Mouse (Mus musculus): ENCODE measurements around the gene Tmem126a.

The Tmem126a gene

DNA sequence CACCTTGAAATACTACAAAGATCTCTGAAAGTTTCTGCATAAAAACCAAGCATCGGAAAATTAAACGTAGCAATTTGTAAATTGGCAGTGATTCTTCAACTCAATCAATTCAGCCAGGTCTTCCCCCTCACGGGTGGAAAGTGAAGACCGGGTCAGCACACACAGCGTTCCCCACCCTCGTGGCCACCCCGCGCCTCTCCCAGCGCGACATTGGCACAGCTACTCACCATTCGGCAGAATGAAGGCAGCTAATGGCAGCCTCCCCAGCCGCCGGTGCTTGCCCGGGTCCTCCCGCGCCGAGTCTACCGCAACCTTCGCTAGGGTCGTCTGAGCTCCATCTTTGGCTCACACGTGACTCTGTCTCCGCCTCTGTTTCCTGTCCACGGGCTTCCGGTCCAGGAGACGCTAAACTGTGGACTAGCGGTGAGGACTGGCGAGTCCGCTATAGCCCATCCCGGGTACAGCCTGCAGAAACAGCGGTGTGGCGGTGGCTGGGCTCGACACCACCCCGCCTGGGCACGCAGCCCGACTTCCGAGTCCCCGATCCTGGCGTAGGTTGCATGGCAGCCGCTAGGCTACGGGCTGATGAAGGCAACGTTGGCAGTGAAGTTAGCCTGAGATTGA is at the start of gene Tmem126a:
Gene Tmem126a (minus strand): TSS at position 385 of the 624 bp plus-strand sequence.
- no peak for DNase-seq (ENCODE audit: extremely low read depth, low read depth, low spot score)

DNA sequence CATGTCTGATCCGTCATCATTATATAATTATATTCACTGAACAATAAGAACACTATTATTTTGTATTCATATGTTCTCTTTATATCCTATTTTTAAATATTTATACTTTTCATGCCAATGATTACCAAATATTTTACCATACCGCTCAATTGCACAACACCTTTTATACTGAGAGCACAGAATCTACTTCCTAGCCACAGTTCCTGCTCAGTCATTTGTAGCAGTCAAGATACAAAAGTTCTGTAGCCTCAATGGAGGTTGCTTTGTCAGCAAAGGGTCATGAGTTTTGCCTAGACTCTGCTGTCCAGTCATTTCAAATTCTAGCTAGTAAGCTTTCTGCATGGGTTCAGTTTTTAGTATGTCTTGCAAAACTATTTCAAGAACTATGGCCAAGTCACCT is 25.6 kb upstream of the Tmem126a start:
- no peak for DNase-seq (ENCODE audit: extremely low read depth, low read depth, low spot score)

DNA sequence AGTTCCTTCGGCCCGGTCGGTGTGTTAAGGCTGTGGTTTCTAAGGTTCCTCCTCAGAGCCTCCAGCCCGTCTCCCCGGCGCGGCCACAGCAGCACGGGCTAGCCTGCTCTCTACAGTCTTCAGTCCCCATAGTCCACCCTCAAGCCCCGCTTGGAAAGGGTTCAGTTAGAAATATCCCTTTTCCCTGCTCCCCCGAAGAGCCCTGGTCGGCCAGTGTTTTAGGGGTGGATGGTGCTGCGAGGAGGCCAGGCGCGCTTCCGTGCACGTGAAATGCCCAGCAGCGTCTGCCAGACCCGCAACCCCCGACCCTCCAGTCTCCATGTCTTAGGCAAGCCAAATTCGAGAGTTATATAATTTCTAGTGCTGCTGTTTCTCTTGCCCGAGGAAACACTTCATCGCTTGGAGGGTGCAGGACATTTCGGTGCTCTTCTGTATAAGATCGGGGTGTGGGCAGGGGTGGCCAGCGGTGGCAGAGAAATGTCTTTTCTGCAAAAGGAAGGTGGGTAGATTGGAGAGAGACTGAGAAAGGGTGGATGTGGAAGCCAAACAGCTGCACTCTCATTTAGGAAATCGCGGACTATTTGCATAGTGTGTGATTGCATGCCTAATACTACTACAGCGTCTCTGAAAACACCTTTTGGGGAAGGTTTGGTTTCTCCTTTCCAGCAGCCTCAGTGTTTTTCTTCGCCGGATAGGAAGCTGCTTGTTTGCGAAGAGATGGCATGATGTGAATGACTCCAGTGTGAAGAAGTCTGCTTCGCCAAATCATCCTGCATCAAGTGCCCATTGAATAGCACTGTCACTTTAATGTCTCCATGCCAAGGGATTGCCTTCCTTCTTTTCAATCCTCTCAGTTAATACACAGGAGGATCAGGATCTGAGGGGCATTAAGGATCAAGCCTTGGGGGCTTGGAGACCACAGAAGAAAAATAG is 19.6 kb upstream of the Tmem126a start, which contains the start of gene Dlg2:
Gene Dlg2 (plus strand): TSS at position 360 of the 933 bp plus-strand sequence.
- DNase-seq (ENCODE audit: extremely low read depth, low read depth, low spot score), result no peak

DNA sequence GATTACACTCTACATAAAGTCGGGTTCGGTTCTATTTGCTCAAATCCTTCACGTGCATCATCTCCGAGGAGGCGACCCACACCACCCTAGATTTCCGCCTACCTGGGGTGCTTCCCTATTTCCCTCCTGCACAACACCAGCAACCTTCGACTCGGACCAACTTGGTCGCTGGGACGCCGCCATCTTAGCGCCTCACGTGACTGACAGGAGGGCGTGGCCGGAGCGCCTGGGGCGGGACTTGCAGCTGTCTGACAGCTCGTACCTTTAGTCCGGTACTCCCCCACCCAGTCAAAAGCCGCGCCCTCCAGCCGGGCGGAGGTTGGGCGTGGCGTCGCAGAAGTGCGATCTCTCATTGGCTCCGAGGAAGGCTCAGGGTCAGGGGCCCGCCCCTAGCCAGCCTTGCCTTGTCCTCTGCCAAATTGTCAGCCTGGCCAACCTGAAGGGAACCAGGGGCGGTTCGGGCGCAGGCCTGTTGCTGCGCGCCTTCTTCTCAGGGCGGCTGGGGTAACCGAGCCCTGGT is 18.8 kb upstream of the Tmem126a start, which contains the start of gene Tmem126b:
Gene Tmem126b (minus strand): TSS at position 209 of the 520 bp plus-strand sequence.
- DNase-seq (ENCODE audit: extremely low read depth, low read depth, low spot score), result peak; percentile 80

DNA sequence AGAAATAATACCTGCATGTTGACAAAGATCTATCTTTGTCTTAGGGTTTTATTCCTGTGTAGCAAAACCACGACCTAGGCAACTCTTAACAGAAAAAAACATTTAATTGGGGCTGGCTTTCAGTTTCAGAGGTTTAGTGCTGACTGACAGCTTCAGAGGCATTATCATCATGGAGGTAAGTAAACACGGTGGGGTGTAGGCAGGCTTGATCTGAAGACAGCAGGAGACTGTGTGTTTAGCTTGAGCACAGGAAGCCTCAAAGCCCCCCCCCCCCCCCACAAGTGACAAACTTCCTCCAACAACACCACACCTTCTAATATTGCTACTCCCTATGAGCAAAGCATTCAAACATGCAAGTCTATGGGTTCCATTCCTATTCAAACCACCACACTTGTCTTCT is 16.5 kb upstream of the Tmem126a start:
- DNase-seq (ENCODE audit: extremely low read depth, low read depth, low spot score), result no peak

DNA sequence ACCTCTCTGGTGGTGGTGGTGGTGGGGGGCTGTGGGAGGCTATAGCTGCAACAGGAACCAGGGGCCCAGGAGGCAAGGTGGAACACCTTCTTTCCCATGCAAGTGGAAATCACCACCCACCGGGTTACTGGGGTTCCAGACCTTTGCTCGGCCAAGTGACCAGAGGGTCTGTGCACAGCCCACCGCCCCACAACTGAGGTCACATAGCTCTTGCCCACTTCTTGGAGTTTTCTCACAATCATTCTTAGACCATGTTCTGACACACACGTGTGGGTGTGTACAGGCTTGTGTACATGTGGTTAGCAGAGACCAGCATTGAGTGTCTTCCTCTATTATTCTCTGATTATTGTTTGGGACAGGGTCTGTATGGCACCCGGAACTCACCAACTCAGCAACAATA is 4.4 kb upstream of the Tmem126a start:
- DNase-seq (ENCODE audit: extremely low read depth, low read depth, low spot score), result no peak

DNA sequence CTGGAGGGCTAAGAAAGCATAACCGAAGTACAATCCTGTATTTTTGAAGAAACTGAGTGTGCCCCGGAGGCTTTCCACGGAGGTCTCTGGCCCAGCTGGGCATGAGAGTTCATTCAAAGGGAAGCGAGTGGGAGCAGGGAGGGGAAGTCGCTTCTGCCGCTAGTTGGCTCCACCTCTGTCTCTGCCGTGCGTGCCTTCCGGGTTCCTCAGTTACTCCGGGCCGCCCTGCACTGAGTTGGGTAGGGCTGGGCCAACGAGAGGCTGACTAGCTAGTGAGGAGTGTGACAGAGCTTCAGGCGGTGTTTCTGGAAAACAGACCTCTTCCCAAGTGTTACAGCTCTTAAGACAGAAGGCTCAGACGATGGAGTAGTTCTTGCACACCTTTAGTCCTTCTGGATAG is 3.9 kb upstream of the Tmem126a start:
- DNase-seq (ENCODE audit: extremely low read depth, low read depth, low spot score), result no peak

DNA sequence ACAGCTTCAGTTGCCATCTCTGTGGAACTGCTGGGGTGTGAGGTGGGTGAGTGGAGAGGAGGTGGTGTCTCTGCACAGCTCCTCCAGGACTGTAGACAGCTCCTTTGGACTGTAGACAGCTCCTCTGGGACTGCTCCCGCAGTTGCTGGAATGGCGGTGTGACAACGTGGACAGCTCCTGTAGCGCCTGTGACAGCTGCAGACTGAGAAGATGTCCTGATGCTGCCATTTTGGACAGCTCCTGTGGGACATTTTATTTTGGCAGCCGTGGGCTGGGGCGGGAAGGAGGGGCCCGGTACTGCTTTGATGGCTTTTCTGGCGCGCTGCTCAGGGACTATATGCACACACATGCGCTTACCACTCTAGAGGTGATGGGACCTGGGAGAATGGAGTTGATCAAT is 3.3 kb upstream of the Tmem126a start:
- no peak for DNase-seq (ENCODE audit: extremely low read depth, low read depth, low spot score)

DNA sequence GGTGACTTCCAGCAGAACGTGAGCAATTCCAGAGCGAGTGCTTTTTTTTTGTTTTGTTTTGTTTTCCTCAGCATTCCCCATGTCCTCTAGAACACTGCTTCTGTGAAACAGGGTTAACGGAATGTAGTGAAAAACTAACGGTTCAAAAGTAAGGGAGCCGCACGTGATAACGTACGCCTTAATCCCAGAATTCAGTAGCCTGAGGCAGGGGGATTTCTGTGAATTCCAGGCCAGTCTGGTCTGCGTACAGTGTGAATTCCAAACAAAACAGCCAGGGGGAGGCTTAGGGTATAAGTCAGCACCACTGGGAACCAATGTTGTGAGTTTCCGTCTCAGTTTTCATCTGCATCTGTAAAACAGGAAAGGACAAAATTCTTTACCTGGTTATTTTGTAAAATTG is 488 bp upstream of the Tmem126a start:
- DNase-seq (ENCODE audit: extremely low read depth, low read depth, low spot score), result no peak

DNA sequence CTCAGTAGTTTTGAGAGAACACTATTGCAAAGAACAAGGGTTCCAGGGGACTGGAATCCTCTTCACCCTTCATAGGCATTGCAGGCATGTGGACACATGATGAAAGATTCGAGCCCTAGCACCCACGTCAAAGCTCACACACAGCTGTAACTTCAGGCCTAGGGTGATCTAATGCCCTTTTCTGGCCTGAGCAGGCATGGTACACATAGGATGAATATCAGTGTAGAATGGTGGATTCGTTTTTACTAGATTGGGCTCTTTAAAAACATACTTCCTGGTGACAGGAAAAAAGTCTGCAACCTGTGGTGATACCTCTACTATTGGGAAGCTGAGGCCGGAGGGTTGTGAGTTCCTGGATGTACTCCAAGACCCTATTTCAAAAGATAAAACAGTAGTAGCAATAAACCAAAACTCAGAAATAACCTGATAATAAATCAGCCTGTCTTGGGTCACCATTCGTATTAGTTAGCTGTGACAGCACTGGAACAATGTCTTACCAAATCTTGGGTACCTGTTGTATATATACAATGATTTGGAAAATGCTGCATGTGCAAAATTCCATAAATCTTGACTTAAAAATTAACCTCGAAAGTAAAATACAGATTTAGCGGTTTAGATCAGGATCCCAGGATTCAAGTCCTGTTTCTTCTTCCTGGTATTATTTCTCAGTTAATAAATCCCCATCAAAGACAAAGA is 732 bp downstream of the Tmem126a start:
- DNase-seq (ENCODE audit: extremely low read depth, low read depth, low spot score), result no peak

DNA sequence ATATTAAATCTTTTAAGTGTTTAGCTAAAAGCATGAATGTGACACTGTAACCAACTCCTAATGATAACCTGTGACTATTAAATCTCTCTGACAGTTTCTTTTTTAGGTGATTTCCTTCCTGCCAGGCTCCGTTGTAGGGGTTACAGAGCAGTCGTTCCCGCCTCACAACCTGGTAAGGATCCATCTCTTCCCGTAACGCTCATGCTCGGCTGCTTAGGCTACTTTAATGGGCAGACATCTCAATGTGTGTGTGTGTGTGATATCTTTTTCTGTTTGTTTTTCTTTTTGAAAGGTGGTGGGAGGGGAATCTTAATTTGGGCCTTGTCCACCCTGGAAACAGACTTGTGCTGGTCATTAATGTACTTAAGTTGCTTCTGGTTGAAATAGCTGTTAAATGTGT is 12.8 kb downstream of the Tmem126a start:
- no peak for DNase-seq (ENCODE audit: extremely low read depth, low read depth, low spot score)

DNA sequence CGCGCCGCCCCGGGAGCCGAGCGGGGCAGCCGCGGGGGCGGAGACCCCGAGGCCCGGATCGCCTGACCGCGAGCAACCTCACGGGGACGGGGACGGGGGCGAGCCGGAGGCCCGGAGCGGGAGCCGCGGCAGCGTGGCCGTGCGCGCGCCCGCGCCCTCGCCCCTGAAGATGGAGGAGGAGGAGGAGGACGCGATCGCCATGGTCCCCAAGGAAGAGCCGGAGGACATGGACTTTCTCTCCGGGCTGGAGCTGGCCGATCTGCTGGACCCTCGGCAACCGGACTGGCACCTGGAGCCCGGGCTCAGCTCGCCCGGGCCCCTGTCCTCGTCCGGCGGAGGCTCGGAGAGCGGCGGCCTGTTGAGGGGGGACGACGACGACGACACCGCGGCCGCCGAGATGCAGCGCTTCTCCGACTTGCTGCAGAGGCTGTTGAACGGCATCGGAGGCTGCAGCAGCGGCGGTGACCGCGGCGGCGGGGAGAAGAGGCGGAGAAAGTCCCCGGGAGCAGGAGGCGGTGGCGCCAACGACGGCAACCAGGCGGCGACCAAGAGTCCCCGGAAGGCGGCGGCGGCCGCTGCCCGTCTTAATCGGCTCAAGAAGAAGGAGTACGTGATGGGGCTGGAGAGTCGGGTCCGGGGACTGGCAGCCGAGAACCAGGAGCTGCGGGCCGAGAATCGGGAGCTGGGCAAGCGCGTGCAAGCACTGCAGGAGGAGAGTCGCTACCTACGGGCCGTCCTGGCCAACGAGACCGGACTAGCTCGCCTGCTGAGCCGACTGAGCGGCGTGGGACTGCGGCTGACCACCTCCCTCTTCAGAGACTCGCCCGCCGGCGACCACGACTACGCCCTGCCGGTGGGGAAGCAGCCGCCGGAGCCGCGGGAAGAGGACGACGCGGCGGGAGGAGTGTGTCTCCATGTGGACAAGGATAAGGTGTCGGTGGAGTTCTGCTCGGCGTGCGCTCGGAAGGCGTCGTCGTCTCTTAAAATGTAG is 13.6 kb downstream of the Tmem126a start:
- no peak for DNase-seq (ENCODE audit: extremely low read depth, low read depth, low spot score)

DNA sequence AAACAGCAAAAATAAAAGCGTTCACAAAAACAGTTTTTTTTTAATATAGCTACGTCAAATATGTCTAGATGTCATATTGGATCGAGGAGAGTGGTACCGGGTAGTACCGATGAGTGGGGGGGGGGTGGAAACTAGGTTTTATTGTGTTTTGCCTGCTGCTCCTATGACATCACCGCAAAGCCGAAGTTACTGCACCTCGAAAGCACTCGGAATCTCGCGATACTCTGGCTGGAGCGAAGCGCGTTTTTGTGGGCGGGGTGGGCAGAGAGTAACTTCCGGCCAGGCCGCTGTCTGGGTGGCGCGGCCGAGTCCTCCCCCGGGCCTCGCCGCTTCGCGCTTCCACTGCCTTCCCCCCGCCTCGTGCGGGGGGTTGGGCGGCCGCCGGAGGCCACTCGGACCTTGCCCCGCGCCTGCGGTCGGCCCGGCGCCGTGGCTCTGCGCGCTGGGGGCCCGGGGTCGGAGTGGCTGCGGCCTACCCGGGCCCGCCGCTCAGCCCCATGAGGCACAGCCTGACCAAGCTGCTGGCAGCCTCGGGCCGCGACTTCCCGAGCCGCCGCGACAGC is 14.4 kb downstream of the Tmem126a start, which contains the start of gene Crebzf:
Gene Crebzf (plus strand): TSS at position 212 of the 563 bp plus-strand sequence.
- peak; percentile 54 for DNase-seq (ENCODE audit: extremely low read depth, low read depth, low spot score)

DNA sequence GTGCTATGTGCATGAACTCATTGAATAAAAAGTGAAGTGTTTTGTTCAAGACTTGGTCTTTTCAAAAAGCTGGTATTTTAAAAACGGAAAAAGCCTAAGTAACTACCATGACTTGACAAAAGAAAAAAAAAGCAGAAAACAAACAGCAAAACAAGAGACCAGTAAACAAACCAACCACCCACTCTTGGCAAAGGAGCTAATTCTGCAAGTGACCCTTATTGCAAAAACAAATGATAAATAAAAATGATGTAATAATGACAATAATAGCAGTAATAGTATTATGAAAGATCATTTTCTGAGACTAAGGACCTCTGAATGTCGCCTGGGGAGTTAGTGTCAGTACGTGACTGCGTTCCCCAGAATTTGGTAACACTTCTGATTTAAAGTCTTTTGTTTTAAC is 15.0 kb downstream of the Tmem126a start:
- DNase-seq (ENCODE audit: extremely low read depth, low read depth, low spot score), result no peak

DNA sequence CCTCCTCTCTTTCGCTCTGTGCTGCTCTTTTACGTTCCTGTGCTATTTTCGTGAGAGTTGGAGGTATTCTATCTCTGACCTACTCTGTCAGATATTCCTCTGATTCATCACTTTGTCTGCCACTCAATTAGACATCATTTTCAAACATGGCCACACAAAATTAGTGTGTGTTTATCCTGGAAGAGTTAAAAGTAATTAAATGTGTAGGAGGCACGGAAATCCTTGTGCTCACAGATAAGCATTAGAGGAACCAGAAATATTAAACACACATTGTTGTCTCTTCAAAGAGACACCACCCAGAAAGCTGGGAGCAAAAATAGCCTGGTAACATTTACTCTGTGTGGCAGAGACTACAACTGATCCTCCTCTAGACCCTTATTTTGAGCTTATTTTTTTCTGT is 17.0 kb downstream of the Tmem126a start:
- DNase-seq (ENCODE audit: extremely low read depth, low read depth, low spot score), result no peak

DNA sequence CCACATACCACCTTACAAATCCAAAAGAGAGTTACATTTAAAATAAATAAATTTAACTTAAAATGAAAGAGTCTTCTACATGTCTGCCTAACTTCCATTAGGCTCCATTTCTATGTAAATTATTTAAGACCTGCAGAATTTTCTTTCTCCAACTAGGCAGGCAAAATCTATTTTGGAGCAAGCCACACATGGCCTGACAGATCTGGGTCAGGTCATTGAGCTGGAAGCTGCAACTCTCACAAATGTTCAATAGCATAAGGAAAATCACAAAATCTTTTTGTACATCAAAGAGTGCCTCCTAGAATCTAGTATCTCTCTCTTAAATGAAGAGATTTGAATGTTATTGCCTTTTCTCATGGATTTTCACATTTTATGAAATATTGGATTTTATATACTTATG is 24.8 kb downstream of the Tmem126a start:
- no peak for DNase-seq (ENCODE audit: extremely low read depth, low read depth, low spot score)

DNA sequence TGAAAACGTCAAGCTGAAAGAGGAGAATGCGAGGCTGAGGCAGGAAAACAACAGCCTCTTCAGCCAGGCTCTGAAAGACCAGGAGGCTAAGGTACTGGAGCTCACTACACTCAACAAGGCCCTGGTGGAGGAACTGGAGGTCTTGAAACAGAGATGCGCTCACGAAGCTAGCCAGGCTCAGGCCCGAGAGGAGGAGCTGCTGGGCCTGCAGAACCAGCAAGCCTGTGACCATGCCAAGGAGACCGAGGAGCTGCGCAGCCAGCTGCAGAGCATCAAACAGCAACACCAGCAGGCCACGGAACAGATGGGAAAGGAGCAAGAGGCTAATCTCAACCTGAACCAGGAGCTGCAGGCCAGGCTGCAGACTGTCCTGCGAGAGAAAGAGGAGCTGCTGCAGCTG is 30.0 kb downstream of the Tmem126a start:
- DNase-seq (ENCODE audit: extremely low read depth, low read depth, low spot score), result no peak

DNA sequence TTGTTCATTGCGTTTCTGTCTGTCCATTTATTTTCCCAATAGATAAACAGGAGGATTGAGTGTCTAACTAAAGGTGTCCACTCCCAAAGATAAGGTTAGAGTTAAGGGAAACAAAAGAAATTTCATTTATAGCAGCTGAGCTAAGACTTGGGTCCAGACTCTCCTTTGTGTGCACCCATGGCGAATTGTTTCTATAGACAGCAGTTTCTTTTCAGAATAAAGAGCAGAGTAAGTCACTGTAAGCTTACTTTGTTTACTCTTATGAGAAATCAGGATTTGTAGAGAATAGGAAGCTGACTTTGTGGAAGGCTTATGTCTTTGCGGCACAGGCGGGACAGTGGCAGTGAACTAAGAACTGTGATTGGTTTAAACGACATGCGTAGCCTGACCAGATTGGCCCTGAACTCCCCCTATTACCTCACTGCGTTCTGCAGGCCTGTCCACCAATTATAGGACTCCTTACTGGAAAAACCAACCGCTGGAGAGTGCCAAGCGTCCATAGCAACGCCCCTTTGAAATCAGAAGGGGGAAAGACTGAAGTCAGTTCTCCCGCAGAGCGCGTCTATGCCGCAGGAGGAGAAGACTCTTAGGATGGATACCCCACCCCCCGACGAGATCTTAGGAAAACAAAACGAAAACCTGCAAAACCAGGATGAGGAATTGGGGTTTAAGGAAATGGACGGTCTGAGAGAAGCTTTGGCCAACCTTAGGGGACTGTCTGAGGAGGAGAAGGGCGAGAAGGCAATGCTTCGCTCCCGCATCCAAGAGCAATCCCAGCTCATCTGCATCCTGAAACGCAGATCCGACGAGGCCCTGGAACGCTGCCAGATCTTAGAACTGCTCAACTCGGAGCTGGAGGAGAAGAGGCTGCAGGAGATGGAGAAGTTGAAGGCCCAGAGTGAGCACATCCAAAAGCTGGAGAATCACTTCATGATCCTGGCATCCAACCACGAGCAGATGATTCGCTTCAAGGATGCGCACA is 30.7 kb downstream of the Tmem126a start, which contains the start of gene Ccdc89:
Gene Ccdc89 (plus strand): TSS at position 558 of the 982 bp plus-strand sequence.
- DNase-seq (ENCODE audit: extremely low read depth, low read depth, low spot score), result peak; percentile 42
